Mouse (Mus musculus): ENCODE data around the gene Mettl22. TPM values are rescaled to one million over a fixed set of nuclear protein-coding genes. Genes with fewer than 3 reads are reported as not detected.

Gene Mettl22
- polyA plus RNA-seq, 1 experiment from 2014 or later: 16.2 TPM

DNA sequence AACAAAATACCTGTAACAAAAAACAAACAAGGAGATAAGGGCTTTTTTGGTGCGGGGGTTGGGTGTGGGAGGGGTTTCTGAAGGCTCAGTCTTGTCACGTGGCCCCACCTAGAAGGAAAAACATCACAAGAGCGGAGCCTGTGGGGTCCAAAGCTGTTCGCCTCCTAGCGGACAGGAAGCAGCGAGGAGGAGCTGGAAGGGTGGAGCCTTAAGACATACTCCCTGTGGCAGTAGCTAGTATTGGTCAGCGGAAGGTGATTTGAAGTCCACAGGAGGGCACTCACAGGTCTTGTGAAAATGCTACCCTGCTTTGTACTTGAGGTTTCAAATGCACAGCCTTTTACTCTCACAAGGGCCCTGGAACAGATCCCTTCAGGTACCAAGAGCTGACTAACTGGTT is 62.3 kb downstream of the Mettl22 start:
- H3K4me3 ChIP-seq: no peak overlapping the region
- H3K36me3 ChIP-seq: no peaks in the 10 kb centered on the region
- H3K9ac ChIP-seq: no peak overlapping the region
- no peak overlapping the region for H3K4me2 ChIP-seq (replicated peaks)
- no peaks in the 10 kb centered on the region for H3K9me3 ChIP-seq
- H3K27ac ChIP-seq: no peak overlapping the region
- H3K4me1 ChIP-seq: peaks cover 15% of the 10 kb centered on the region
- H3K27me3 ChIP-seq: no peaks in the 10 kb centered on the region
- ATAC-seq (ENCODE audit: insufficient number of reproducible peaks, insufficient read depth, low FRiP score, low TSS enrichment): no peak
- 74% methylated on average over 7 of the region's 7 CpGs for WGBS

GRCm38 (mm10) chr16:8533477-8533876 is 62.9 kb downstream of the Mettl22 start:
- no peaks in the 10 kb centered on the region for H3K36me3 ChIP-seq
- no peaks in the 10 kb centered on the region for H3K9me3 ChIP-seq
- peaks cover 15% of the 10 kb centered on the region for H3K4me1 ChIP-seq
- no peak overlapping the region for H3K27ac ChIP-seq
- no peak for ATAC-seq (ENCODE audit: insufficient number of reproducible peaks, insufficient read depth, low FRiP score, low TSS enrichment)
- H3K9ac ChIP-seq: no peak overlapping the region
- WGBS: 92% methylated on average over 6 of the region's 6 CpGs
- no peaks in the 10 kb centered on the region for H3K27me3 ChIP-seq
- no peak overlapping the region for H3K4me3 ChIP-seq
- no peak overlapping the region for H3K4me2 ChIP-seq (replicated peaks)

DNA sequence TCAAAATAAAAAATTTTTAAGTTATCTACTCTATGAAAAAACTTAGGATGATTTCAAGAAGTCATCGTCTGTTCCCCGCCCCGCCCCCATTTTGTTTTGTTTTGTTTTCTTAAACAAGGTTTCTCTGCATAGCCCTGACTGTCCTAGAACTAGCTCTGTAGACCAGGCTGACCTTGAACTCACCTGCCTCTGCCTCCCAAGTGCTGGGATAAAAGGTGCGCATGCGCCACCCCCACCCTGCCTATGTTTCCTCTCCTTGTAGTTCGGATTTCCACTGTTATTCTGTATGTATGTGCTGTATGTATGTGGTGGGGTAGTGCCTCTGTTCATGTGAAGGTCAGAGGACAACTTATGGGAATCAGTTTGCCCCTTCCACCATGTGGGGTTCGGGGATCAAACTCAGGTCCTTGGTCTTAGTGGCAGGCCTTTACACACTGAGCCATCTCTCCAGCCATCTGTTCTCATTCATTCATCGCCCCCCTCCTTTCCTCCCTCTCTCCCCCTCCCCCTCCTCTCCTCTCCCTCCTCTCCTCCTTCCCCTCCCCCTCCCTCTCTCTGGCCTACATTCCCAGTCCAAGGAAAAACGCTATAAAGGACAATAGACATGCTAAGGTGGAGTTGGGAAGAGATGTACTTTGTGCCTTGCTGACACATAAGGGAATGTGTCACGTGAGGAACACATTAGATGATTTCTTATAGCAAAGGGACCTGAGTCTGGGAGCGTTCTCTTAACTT is 64.0 kb downstream of the Mettl22 start:
- no peaks in the 10 kb centered on the region for H3K27me3 ChIP-seq
- H3K4me2 ChIP-seq (replicated peaks): no peak overlapping the region
- 86% methylated on average over 11 of the region's 11 CpGs for WGBS

GRCm38 (mm10) chr16:8535411-8535810 is 64.8 kb downstream of the Mettl22 start:
- no peak for ATAC-seq (ENCODE audit: insufficient number of reproducible peaks, insufficient read depth, low FRiP score, low TSS enrichment)
- H3K9me3 ChIP-seq: no peaks in the 10 kb centered on the region
- H3K27me3 ChIP-seq: no peaks in the 10 kb centered on the region
- no peak overlapping the region for H3K4me3 ChIP-seq
- 76% methylated on average over 6 of the region's 6 CpGs for WGBS
- no peak overlapping the region for H3K4me2 ChIP-seq (replicated peaks)
- peaks cover 18% of the 10 kb centered on the region for H3K4me1 ChIP-seq
- H3K27ac ChIP-seq: no peak overlapping the region
- no peak overlapping the region for H3K9ac ChIP-seq
- no peaks in the 10 kb centered on the region for H3K36me3 ChIP-seq

More for the DNA sequence above, 64.0 kb downstream of the Mettl22 start:
- ATAC-seq (ENCODE audit: insufficient number of reproducible peaks, insufficient read depth, low FRiP score, low TSS enrichment): no peak
- Histone ChIP-seq H3K36me3 (no peaks in the 10 kb centered on the region), H3K9me3 (no peaks in the 10 kb centered on the region), H3K9ac (no peak overlapping the region), H3K27ac (no peak overlapping the region), H3K4me3 (no peak overlapping the region), H3K4me1 (peaks cover 25% of the 10 kb centered on the region)

DNA sequence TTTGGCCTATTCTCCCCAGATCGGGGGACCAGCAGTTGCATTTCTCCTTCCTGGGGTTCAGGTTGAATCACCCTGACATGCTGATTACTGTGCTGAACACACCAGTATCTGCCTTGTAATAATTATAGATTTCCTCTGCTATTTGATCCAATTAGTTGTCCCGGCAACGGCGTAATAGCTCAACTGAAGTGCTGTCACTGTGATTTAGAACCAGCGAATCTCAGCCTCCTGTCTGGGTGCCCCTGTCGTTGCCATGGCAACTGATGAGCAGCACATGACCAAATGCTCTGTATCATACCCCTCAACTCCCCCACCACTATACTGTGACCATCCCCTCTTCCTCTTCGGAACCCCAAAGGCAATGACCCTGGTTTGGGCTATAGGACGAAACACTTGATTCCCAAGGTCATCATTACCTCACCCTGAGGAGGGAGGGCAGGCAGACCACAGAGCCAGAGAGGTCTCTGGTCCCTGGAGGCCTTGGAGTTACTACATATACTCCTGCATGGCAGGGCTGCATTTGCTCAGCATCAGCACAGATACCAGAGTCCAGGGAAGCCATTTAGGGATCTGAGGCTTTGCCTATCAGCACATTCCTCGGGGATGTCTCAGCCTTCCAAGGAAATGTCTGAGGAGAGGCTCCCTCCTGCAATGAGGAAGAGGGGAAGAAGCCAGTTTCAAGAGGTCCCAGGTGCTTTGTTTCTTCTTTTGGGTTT is 68.7 kb downstream of the Mettl22 start:
- Histone ChIP-seq H3K27me3 (no peaks in the 10 kb centered on the region), H3K27ac (0 out of 2 replicates have a peak overlapping the region, but pooled peaks have one; percentile 51), H3K9ac (no peak overlapping the region), H3K4me3 (no peak overlapping the region), H3K4me2 (replicated peaks) (no peak overlapping the region), H3K9me3 (no peaks in the 10 kb centered on the region), H3K36me3 (no peaks in the 10 kb centered on the region), H3K4me1 (peaks cover 19% of the 10 kb centered on the region)
- peak; percentile 72; the same call in 1 of the 2 replicates for ATAC-seq (ENCODE audit: insufficient number of reproducible peaks, insufficient read depth, low FRiP score, low TSS enrichment)
- WGBS: 32% methylated on average over 9 of the region's 9 CpGs

Other genes starting within 250 kb of the Mettl22 start
- gene Tmem114, start 45.7 kb upstream of the Mettl22 start, polyA plus RNA-seq (2016; fragmentation: Nextera tagmentation; extraction: Ambion mirVana): 0.15 and 0.26 TPM in 2 replicates
- gene Abat, start 42.6 kb downstream of the Mettl22 start, polyA plus RNA-seq (2016; fragmentation: Nextera tagmentation; extraction: Ambion mirVana): 35.8 and 37.6 TPM in 2 replicates
- gene Pmm2, start 166.9 kb downstream of the Mettl22 start, polyA plus RNA-seq (2016; fragmentation: Nextera tagmentation; extraction: Ambion mirVana): 51.1 and 52.9 TPM in 2 replicates
- 23.9 and 24.2 TPM in 2 replicates for gene Tmem186, start 166.9 kb downstream of the Mettl22 start, polyA plus RNA-seq (2016; fragmentation: Nextera tagmentation; extraction: Ambion mirVana)
- gene Carhsp1, start 201.4 kb downstream of the Mettl22 start, polyA plus RNA-seq (2016; fragmentation: Nextera tagmentation; extraction: Ambion mirVana): 117 and 120 TPM in 2 replicates
- gene Gm5767, start 210.0 kb downstream of the Mettl22 start, polyA plus RNA-seq (2016; fragmentation: Nextera tagmentation; extraction: Ambion mirVana): not detected in 2 replicates

Measured in embryonic facial prominence, embryonic 12.5 days (tissue).